29 mouse cellular contexts compared by ENCODE assay signal in the genomic region with DNA sequence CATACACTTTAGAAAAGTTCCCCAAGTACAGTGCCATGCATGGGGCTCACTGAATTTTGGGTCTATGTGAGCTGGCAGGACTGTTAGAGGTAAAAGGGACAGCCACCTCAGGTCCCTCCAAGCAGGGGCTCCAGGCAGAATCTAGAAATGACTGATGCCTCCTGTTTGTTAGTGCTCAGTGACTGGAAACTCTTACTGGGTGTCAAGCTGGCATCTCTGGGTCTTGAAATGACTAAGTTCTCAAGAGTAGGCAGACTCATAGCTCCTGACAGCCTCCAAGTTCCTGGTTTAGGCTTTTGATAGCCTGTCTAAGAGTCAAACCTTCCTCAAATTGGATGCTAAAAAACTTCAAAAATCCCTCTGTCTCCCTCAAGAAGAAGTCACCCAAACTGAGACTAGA.
DNase-seq lines count a peak whose midpoint lies in the region; ATAC-seq and TF ChIP-seq lines count a peak whose summit lies in the region.
"Had no signal": no experiment of that assay in that cellular context is flagged by ENCODE, and none has a peak within 500 bp of the region (broad histone marks: within the 10 kb centered on the region; RNA-seq: fewer than 3 reads in every experiment).

No protein-coding gene starts in this region.

- H3K4me3 ChIP-seq in heart, embryonic 10.5 days: no peak overlapping the region
- no peak overlapping the region for H3K4me3 ChIP-seq in CH12.LX (replicated peaks in 1 of 3; ENCODE audit: low read depth in 2 of 3, low read length in 2 of 3, poor library complexity in 1 of 3)
- H3K4me3 ChIP-seq: embryonic facial prominence, embryonic 10.5 days; embryonic facial prominence, embryonic 13.5 days; erythroblast, embryonic 14.5 days; forebrain, embryonic 13.5 days; gastrocnemius, adult 2 months; heart, embryonic 13.5 days; intestine, embryonic 15.5 days had no signal

- H3K4me1 ChIP-seq in heart, embryonic 10.5 days: peaks cover 7% of the 10 kb centered on the region
- peaks cover 8 to 25% of the 10 kb centered on the region in 2 experiments; a peak in 3 of 4 replicates for H3K4me1 ChIP-seq in CH12.LX (ENCODE audit: control insufficient read depth in 1 of 2, insufficient read depth in 2 of 2)
- H3K4me1 ChIP-seq: embryonic facial prominence, embryonic 13.5 days; intestine, embryonic 15.5 days had no signal

- H3K9me3 ChIP-seq in heart, embryonic 10.5 days: no peaks in the 10 kb centered on the region
- no peaks in the 10 kb centered on the region for H3K9me3 ChIP-seq in CH12.LX (replicated peaks; ENCODE audit: low read length)
- H3K9me3 ChIP-seq: embryonic facial prominence, embryonic 10.5 days; embryonic facial prominence, embryonic 13.5 days; forebrain, embryonic 13.5 days; heart, embryonic 13.5 days; intestine, embryonic 15.5 days had no signal

- H3K36me3 ChIP-seq in heart, embryonic 10.5 days: no peaks in the 10 kb centered on the region
- no peaks in the 10 kb centered on the region for H3K36me3 ChIP-seq in CH12.LX (replicated peaks in 1 of 2; ENCODE audit: control insufficient read depth in 1 of 2, insufficient read depth in 1 of 2, low read length in 1 of 2)
- H3K36me3 ChIP-seq: embryonic facial prominence, embryonic 10.5 days; embryonic facial prominence, embryonic 13.5 days; heart, embryonic 13.5 days; intestine, embryonic 15.5 days had no signal

- peak; percentile 98 for TF ChIP-seq EP300 in CH12.LX (IDR thresholded peaks at IDR 0.05; ENCODE audit: low read length)

- peak overlapping the region; percentile 24; the same call in 1 of the 2 replicates for H3K4me2 ChIP-seq in CH12.LX (ENCODE audit: insufficient read depth, low read depth, poor library complexity, severe bottlenecking)
- H3K4me2 ChIP-seq: embryonic facial prominence, embryonic 13.5 days; forebrain, embryonic 13.5 days; heart, embryonic 13.5 days; hindbrain, embryonic 14.5 days; intestine, embryonic 15.5 days had no signal

- in situ Hi-C loops in CH12.LX (cut with MboI; ENCODE audit: low pct_ligation_motif_present, low pct_unique_long_range_greater_than_20kb, low sequenced_read_pairs): no loop called here

- 0 out of 2 replicates have a peak, but pooled peaks cover 4% of the 10 kb centered on the region for H3K27me3 ChIP-seq in heart, embryonic 10.5 days (ENCODE audit: insufficient read depth, poor library complexity, severe bottlenecking)
- H3K27me3 ChIP-seq in CH12.LX (replicated peaks): no peaks in the 10 kb centered on the region
- H3K27me3 ChIP-seq: embryonic facial prominence, embryonic 13.5 days; forebrain, embryonic 13.5 days; heart, embryonic 13.5 days; intestine, embryonic 15.5 days had no signal

- peak; percentile 69 for ATAC-seq in inflammation-experienced regulatory T-cells, adult 6 months
- ATAC-seq: forebrain, postnatal 0 days; hindbrain, postnatal 0 days; intestine, embryonic 15.5 days had no signal

- H3K9ac ChIP-seq in CH12.LX (ENCODE audit: insufficient read depth, low read depth): no peak overlapping the region
- H3K9ac ChIP-seq: embryonic facial prominence, embryonic 13.5 days; forebrain, embryonic 13.5 days; forebrain, postnatal 0 days; heart, embryonic 13.5 days; hindbrain, embryonic 14.5 days; intestine, embryonic 15.5 days had no signal

- TF ChIP-seq POLR2A in CH12.LX (IDR thresholded peaks at IDR 0.05; ENCODE audit: low read depth, low read length): no peak

- TF ChIP-seq RAD21 in CH12.LX (IDR thresholded peaks at IDR 0.05; ENCODE audit: low read depth, low read length): no peak; the same call in 1 of the 2 replicates

- dilution Hi-C loops in CH12.LX (cut with MboI; ENCODE audit: extremely low pct_ligation_motif_present, extremely low pct_unique_long_range_greater_than_20kb, low sequenced_read_pairs): no loop called here

- H3K27ac ChIP-seq in heart, embryonic 10.5 days: no peak overlapping the region
- no peak overlapping the region for H3K27ac ChIP-seq in CH12.LX (ENCODE audit: insufficient read depth, low read depth)
- H3K27ac ChIP-seq: embryonic facial prominence, embryonic 10.5 days; embryonic facial prominence, embryonic 13.5 days; forebrain, embryonic 13.5 days; gastrocnemius, adult 2 months; heart, embryonic 13.5 days; hindbrain, embryonic 14.5 days; hindbrain, postnatal 0 days; intestine, embryonic 15.5 days had no signal

- no peaks in the 10 kb centered on the region for H3K79me2 ChIP-seq in CH12.LX (replicated peaks; ENCODE audit: control insufficient read depth, extremely low read depth, insufficient read depth, poor library complexity, severe bottlenecking)

- TF ChIP-seq CTCF in CH12.LX (conservative IDR thresholded peaks at IDR 0.05 in 1 of 2, IDR thresholded peaks at IDR 0.05 in 1 of 2; ENCODE audit: low read depth in 2 of 2, low read length in 2 of 2): no peak

- peak; percentile 12 for DNase-seq in heart, adult 11 months
- no peak for DNase-seq in heart, embryonic 10.5 days (ENCODE audit: low spot score)
- peak; percentile 81 for DNase-seq in CH12.LX (ENCODE audit: extremely low read depth)
- DNase-seq in left cerebral cortex, adult 18-20 months (ENCODE audit: low spot score in 2 of 2): no peak
- no peak for DNase-seq in urinary bladder, postnatal 4 days (ENCODE audit: low spot score in 2 of 2)
- DNase-seq: adrenal gland, adult 8-10 months; adrenal gland, postnatal 25 days; B cell, adult 2 months; cerebellum, adult 11-12 months; cerebellum, adult 8-10 months; cerebellum, postnatal 10 days; cerebellum, postnatal 36 days; embryo, embryonic 11 days; forebrain, postnatal 0 days; gastrocnemius, adult 2 months; gastrocnemius, postnatal 14 days; heart, adult 18-20 months; heart, postnatal 14 days; heart, postnatal 4 days; kidney, adult 11 months had no signal

TF ChIP-seq in CH12.LX, 34 proteins besides CTCF, POLR2A, EP300 and RAD21:
- TF ChIP-seq BHLHE40 (IDR thresholded peaks at IDR 0.05; ENCODE audit: low read depth, low read length): peak; percentile 46; the same call in 1 of the 2 replicates
- TF ChIP-seq MAFK (IDR thresholded peaks at IDR 0.05; ENCODE audit: insufficient replicate concordance, low read length): 0 out of 2 replicates have a peak, but pooled peaks have one; percentile 28
- peak; percentile 70; the same call in 1 of the 2 replicates for TF ChIP-seq RCOR1 (conservative IDR thresholded peaks at IDR 0.05; ENCODE audit: low read depth, low read length)
- peak; percentile 47 for TF ChIP-seq ELF1 (IDR thresholded peaks at IDR 0.05; ENCODE audit: low read depth, low read length)
- peak; percentile 72 for TF ChIP-seq ETS1 (conservative IDR thresholded peaks at IDR 0.05; ENCODE audit: low read depth, low read length)
- TF ChIP-seq IRF4 (IDR thresholded peaks at IDR 0.05; ENCODE audit: low read depth, low read length): peak; percentile 97
- TF ChIP-seq JUND (conservative IDR thresholded peaks at IDR 0.05; ENCODE audit: low read depth, low read length): peak; percentile 97
- no peak for TF ChIP-seq SIN3A (IDR thresholded peaks at IDR 0.05; ENCODE audit: low read length)
- TF ChIP-seq CHD2 (IDR thresholded peaks at IDR 0.05; ENCODE audit: low read length): peak; percentile 74
- 0 out of 2 replicates have a peak, but pooled peaks have one; percentile 17 for TF ChIP-seq MYC (IDR thresholded peaks at IDR 0.05; ENCODE audit: low read depth, low read length)
- TF ChIP-seq MEF2A (IDR thresholded peaks at IDR 0.05; ENCODE audit: borderline replicate concordance, low read depth, low read length): peak; percentile 75
- TF ChIP-seq NELFE (IDR thresholded peaks at IDR 0.05; ENCODE audit: low read depth, low read length): no peak
- no peak for TF ChIP-seq ZKSCAN1 (IDR thresholded peaks at IDR 0.05; ENCODE audit: borderline replicate concordance, low read depth, low read length)
- peak; percentile 73 for TF ChIP-seq TCF12 (IDR thresholded peaks at IDR 0.05; ENCODE audit: low read depth, low read length)
- peak; percentile 96 for TF ChIP-seq JUN (IDR thresholded peaks at IDR 0.05; ENCODE audit: insufficient read depth, low read depth, low read length)
- TF ChIP-seq ZMIZ1 (IDR thresholded peaks at IDR 0.05; ENCODE audit: low read depth, low read length): no peak
- no peak for TF ChIP-seq NRF1 (IDR thresholded peaks at IDR 0.05; ENCODE audit: low read depth, low read length)

Comparison
In these comparisons a context has a peak if more than half of its experiments do, and no peak if none do; other contexts are left out.
1. DNase-seq: peak in heart, adult 11 months (single experiment) and CH12.LX (single experiment); none in heart, embryonic 10.5 days (single experiment), left cerebral cortex, adult 18-20 months (0 of 2) and urinary bladder, postnatal 4 days (0 of 2).